Mouse (Mus musculus) liver, embryonic 11.5 days (tissue): ENCODE data around the gene Hspg2. TPM values are rescaled to one million over a fixed set of nuclear protein-coding genes. Genes with fewer than 3 reads are reported as not detected.

Experiments
- ATAC-seq: fragments of 200-750 bp; cut with Nextera tagmentation; replicated peaks from 2 replicates; pipeline ENCODE4 v1.8.0; 2017; ENCODE audit warnings: moderate number of reproducible peaks, mild to moderate bottlenecking, moderate TSS enrichment, moderate library complexity; ENCODE audit not compliant: low FRiP score
- DNase-seq: peaks from one replicate; pipeline ENCODE4 v3.0.0-alpha.2; 2017; ENCODE audit warnings: low spot score
- H3K27ac ChIP-seq: fragments of 300-500 bp; sonication (generic); 2 replicates; pipeline ENCODE4 v1.5.1; 2014; ENCODE audit warnings: mild to moderate bottlenecking, low read depth, low read length, control low read depth
- H3K27me3 ChIP-seq: fragments of 300-500 bp; sonication (generic); replicated peaks from 2 replicates; pipeline ENCODE4 v1.6.1; 2014; ENCODE audit warnings: low read length, mixed read lengths; ENCODE audit not compliant: control insufficient read depth, insufficient read depth
- H3K36me3 ChIP-seq: fragments of 300-500 bp; sonication (generic); 2 replicates; pipeline ENCODE4 v1.6.1; 2014; ENCODE audit warnings: mild to moderate bottlenecking, low read length, moderate library complexity, mixed read lengths; ENCODE audit not compliant: control insufficient read depth, insufficient read depth
- H3K4me1 ChIP-seq: fragments of 300-500 bp; sonication (generic); replicated peaks from 2 replicates; pipeline ENCODE4 v1.6.1; 2014; ENCODE audit warnings: low read length, mixed read lengths; ENCODE audit not compliant: control insufficient read depth, insufficient read depth
- H3K4me2 ChIP-seq: fragments of 300-500 bp; sonication (generic); 2 replicates; pipeline ENCODE4 v1.6.1; 2014; ENCODE audit warnings: mild to moderate bottlenecking, control low read depth, moderate library complexity
- H3K4me3 ChIP-seq: fragments of 300-500 bp; sonication (generic); 2 replicates; pipeline ENCODE4 v1.5.1; 2014; ENCODE audit warnings: low read depth, low read length, control low read depth
- H3K9ac ChIP-seq: fragments of 300-500 bp; sonication (generic); 2 replicates; pipeline ENCODE4 v1.6.1; 2014; ENCODE audit warnings: low read depth, low read length, control low read depth
- H3K9me3 ChIP-seq: fragments of 300-500 bp; sonication (generic); 2 replicates; pipeline ENCODE4 v1.6.1; 2016; ENCODE audit warnings: low read length, inconsistent platforms, mixed read lengths; ENCODE audit not compliant: control insufficient read depth
- WGBS: fragments of 180-500 bp; shearing (Covaris S2); extraction: QIAGEN DNeasy Blood & Tissue Kit; methylation state at CpG from one replicate; pipeline ENCODE4 v1.1.7; 2014; 5-methylcytosine and 5-hydroxymethylcytosine counted together
- polyA plus RNA-seq: library from polyadenylated mRNA; unstranded; fragments of >200 nt; fragmentation: Nextera tagmentation; extraction: Ambion mirVana; gene quantifications from 2 replicates; pipeline ENCODE4 v1.2.1, GENCODE M21; 2014

Hspg2 gene
- polyA plus RNA-seq, 1 experiment from 2014 or later = 20.8 TPM

DNA sequence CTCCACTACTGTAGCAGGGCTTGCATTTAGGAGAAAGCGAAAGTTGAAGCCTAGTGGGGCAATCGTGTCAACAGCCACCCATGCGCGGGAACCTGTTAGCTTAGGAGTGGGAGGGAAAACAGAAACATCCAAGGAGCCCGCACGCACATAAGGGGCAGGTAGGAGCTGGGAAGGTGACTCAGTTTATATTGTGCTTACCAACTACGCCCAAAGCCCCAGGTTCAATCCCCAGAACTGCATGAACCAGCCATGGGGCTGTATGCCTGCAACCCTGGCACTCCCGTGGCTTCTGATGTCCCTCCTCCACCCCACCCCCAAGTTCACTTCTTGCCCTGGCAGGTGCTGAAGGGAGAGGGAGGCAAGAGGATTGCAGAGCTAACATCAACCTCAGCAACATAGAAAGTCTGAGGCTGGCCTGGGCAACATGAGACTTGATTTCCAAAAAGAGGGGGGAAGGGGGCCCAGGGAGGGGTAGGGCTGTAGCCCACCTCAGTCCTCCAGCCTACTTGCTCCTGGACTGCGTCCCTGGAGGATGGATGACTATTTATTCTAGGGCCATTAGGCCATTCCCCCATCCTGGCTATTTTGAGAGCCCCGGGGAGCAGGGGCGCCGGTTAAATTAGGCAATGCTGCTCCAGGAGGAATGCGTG lies 12.9 kb downstream of the Hspg2 start:
- Histone ChIP-seq H3K4me3 (no peak overlapping the region), H3K36me3 (no peaks in the 10 kb centered on the region), H3K27ac (peak overlapping the region; percentile 26), H3K4me1 (peaks cover 90% of the 10 kb centered on the region), H3K9me3 (no peaks in the 10 kb centered on the region), H3K27me3 (no peaks in the 10 kb centered on the region), H3K4me2 (peak overlapping the region; percentile 16; the same call in 1 of the 2 replicates), H3K9ac (no peak overlapping the region)
- DNase-seq (no peak), ATAC-seq (no peak)
- WGBS = 56% methylated on average over 13 of the region's 13 CpGs

DNA sequence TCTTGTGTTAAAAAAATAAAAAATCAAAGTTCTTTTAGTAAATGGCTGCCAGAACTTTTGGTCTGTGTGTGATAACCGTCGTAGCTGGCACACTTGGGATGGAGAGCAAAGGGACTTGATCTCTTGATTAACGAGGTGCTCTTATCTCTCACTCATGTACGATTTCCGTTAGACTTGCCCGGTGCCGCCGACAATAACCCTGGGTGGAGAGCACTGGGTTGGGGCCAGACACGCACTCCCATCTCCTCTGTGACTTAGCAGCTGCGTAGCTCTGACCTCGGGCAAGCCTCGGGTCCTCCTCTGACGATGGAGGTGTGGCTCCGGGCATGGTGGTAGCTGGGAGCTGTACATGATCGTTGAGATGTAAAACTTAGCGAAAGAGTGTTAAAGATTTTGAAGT lies 15.3 kb downstream of the Hspg2 start:
- Histone ChIP-seq H3K36me3 (no peaks in the 10 kb centered on the region), H3K27ac (no peak overlapping the region), H3K4me1 (peaks cover 91% of the 10 kb centered on the region), H3K4me2 (peak overlapping the region; percentile 10; the same call in 1 of the 2 replicates), H3K9ac (peak overlapping the region; percentile 16; the same call in 1 of the 2 replicates), H3K9me3 (no peaks in the 10 kb centered on the region), H3K4me3 (no peak overlapping the region), H3K27me3 (no peaks in the 10 kb centered on the region)
- DNase-seq (no peak), ATAC-seq (peak; percentile 44; the same call in 1 of the 2 replicates)
- 21% methylated on average over 16 of the region's 16 CpGs for WGBS

DNA sequence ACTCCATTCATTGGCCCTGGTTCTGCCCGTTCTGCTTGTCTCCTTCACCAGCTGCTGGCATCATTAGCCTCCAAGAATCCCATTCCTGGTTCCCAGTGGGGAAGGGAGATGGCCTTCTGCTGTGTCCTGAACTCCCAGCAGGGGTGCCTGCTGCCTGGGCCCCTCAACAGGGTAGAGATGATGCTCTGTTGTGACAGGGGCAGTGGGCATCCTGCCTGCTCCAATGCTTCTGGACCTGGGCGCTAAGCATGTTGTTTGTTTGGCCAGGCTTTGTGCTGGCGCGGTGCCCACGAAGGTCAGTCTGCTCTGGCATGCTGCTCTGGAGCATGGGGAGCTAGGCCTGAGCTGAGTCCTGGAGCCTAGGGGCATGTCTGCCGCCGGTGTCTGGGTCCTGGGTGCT lies 16.0 kb downstream of the Hspg2 start:
- no peaks in the 10 kb centered on the region for H3K36me3 ChIP-seq
- peaks cover 91% of the 10 kb centered on the region for H3K4me1 ChIP-seq
- DNase-seq (no peak), ATAC-seq (no peak)
- no peaks in the 10 kb centered on the region for H3K9me3 ChIP-seq
- H3K9ac ChIP-seq = no peak overlapping the region
- H3K4me2 ChIP-seq = no peak overlapping the region
- no peaks in the 10 kb centered on the region for H3K27me3 ChIP-seq
- peak overlapping the region; percentile 71 for H3K27ac ChIP-seq
- no peak overlapping the region for H3K4me3 ChIP-seq
- WGBS = 80% methylated on average over 7 of the region's 7 CpGs

DNA sequence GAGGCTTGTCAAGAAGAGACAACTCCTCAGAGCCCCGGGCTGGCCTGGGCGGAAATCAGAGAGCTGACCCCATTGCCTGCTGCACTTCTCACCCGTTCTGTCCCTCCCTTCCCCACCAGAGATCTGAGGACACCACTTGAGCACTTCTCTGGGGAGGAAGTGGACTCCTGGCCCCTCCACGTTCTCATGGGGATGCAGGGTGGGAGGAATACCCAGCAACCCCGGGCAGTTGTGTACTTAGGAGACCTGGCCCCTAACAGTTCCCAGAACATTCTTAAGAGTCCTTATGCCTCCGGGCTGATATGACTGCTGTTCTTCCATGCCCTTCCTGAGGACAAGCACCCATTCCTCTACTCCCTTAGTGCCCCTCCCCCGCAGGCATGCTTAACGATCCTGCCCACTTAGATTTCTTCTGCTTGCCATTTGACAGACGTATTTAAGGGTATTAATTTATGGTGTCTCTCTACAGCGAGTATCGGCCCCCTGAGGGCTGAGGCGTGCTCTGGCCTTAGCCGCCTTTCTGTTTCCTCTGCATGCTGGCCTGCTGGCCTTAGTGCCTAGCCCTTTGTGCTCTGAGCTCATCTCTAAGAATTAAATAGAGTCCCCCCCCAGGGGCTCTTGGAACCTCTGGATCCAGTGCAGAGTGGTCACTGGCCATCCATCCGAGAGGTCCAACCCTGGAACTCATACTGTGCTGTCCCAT lies 16.8 kb downstream of the Hspg2 start:
- H3K4me2 ChIP-seq = peak overlapping the region; percentile 10; the same call in 1 of the 2 replicates
- H3K27ac ChIP-seq = peak overlapping the region; percentile 71
- WGBS = 46% methylated on average over 14 of the region's 14 CpGs
- peaks cover 85% of the 10 kb centered on the region for H3K4me1 ChIP-seq
- H3K27me3 ChIP-seq = no peaks in the 10 kb centered on the region
- H3K36me3 ChIP-seq = no peaks in the 10 kb centered on the region
- H3K9me3 ChIP-seq = no peaks in the 10 kb centered on the region
- ATAC-seq = no peak
- no peak overlapping the region for H3K4me3 ChIP-seq
- DNase-seq = no peak
- peak overlapping the region; percentile 26 for H3K9ac ChIP-seq

DNA sequence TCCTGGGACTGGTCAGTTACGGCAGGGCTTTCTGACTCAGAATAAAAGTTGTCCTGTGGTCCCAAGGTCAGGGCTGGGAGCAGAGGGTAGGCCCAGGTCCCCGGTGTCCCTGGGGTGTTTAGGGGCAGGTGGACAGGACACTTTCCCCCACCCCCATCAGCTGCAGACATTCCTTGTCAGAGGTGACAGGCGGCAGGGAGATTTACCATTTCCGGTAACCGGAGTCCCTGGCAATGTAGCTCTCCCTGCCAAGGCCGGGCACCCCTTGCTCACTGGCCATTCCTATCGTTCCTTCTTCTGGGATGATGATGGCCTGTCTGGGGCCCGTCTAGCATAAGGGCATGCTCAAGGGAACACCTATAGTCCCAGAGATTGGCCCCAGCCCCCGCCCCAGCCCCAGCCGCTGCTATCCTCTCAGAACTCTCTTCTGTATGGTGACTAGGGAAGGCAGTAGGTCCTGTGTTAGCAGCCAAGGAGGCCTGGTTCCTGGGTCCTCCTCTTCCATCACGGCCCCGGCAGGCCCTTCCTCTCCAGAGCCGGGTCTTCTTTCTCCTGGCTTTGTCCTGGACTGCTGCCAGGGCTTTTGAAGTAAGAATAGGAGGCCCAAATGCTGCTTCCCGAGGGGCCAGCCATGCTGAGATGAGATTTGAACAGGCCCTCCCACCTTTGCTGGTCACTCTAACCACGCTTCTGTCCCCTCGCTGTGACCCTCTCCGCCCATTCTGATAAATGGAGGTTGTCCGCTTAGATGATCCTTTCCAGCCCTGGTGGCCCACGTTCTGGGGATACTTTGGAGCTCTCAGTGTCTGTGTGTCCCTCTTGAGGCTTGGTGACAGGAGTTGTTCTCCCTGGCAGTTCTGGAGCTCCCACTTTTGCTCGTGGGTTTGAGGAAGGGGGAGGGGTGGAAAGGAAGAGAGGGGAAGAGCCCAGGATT lies 17.8 kb downstream of the Hspg2 start:
- no peak overlapping the region for H3K4me3 ChIP-seq
- H3K9ac ChIP-seq = peak overlapping the region; percentile 26
- H3K9me3 ChIP-seq = no peaks in the 10 kb centered on the region
- H3K4me1 ChIP-seq = peaks cover 76% of the 10 kb centered on the region
- no peaks in the 10 kb centered on the region for H3K36me3 ChIP-seq
- no peak for DNase-seq
- H3K27ac ChIP-seq = peak overlapping the region; percentile 71
- 45% methylated on average over 20 of the region's 20 CpGs for WGBS
- H3K4me2 ChIP-seq = peak overlapping the region; percentile 10; the same call in 1 of the 2 replicates
- ATAC-seq = no peak
- H3K27me3 ChIP-seq = no peaks in the 10 kb centered on the region

DNA sequence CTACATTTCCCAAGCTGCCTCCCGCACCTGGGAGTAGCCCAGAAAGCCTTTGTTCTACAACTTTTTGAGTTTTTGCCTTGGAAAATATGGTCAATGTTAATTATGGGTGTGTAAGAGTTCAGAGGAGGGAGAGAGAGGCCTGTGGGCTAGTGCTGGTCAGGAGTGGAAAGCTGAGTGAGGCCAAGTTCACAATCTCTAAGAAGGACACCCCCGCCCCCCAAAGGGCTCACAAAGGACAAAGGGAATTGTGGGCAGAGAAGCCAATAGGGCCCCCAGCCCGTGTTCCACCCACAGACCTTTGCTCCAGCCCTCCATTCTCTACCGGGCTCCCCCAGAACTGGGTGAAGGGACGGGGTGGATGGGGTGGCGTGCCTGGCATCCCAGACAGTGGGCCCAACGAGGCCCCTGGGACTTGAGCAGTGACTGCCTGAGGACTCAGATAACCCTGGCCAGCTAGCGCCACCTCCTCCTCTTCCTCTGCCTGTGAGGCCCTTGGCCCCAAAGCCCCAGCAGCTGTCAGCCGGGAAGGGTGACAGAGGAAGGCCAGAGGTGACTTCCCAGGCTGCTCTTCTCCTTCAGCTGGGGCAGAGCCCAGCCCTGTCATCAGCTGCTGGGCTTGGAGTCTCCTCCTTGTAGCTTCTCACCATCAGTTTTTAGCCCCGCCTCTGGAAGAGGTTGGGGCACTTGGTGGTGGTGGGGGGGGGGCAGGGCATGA lies 18.9 kb downstream of the Hspg2 start:
- H3K9me3 ChIP-seq = no peaks in the 10 kb centered on the region
- H3K9ac ChIP-seq = 0 out of 2 replicates have a peak overlapping the region, but pooled peaks have one; percentile 20
- DNase-seq (no peak), ATAC-seq (peak; percentile 60)
- peaks cover 66% of the 10 kb centered on the region for H3K4me1 ChIP-seq
- no peaks in the 10 kb centered on the region for H3K36me3 ChIP-seq
- peak overlapping the region; percentile 71 for H3K27ac ChIP-seq
- peak overlapping the region; percentile 52 for H3K4me2 ChIP-seq
- WGBS = 27% methylated on average over 10 of the region's 10 CpGs
- peak overlapping the region; percentile 11; the same call in 1 of the 2 replicates for H3K4me3 ChIP-seq
- no peaks in the 10 kb centered on the region for H3K27me3 ChIP-seq

DNA sequence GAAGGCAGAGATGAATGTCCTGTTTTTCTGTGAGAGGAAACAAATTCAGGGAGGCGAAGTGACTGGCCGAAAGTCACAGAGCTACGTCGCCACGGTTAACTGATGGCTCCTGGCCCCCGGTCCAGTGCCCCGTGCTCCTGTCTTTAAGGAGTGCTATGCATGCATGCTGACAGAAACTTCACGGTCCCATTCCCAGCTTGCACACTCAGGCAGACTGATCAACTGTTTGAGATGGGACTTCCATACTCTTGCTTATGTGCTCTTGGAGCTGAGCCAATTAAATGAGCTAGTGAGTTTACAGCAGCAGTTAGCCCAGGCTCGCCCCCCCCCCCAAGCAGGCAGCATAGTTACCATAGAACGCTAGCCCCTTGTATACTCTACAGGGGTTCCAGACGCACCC lies 19.5 kb downstream of the Hspg2 start:
- Histone ChIP-seq H3K27me3 (no peaks in the 10 kb centered on the region), H3K9ac (peak overlapping the region; percentile 20; the same call in 1 of the 2 replicates), H3K4me3 (peak overlapping the region; percentile 11; the same call in 1 of the 2 replicates), H3K4me2 (peak overlapping the region; percentile 52), H3K27ac (peak overlapping the region; percentile 71), H3K9me3 (no peaks in the 10 kb centered on the region), H3K4me1 (peaks cover 63% of the 10 kb centered on the region), H3K36me3 (no peaks in the 10 kb centered on the region)
- DNase-seq (no peak), ATAC-seq (no peak)
- 19% methylated on average over 11 of the region's 11 CpGs for WGBS
